Mouse (Mus musculus) ES-Bruce4 (cell line): Measurements from ENCODE around the gene Fam228b. TPM values are rescaled to one million over a fixed set of nuclear protein-coding genes. Genes with fewer than 3 reads are reported as not detected.
"Not testable (repeated sequence)": the region's sequence is repeated elsewhere in the genome, so short reads cannot be mapped to it uniquely, and the experiment has no call there.

ENCODE experiments used
- H3K27ac ChIP-seq: 2 replicates; pipeline ENCODE4 v1.5.1; 2012; ENCODE audit warnings: low read length, inconsistent platforms; ENCODE audit not compliant: insufficient read depth
- H3K27me3 ChIP-seq: 2 replicates; pipeline ENCODE4 v1.6.1; 2012; ENCODE audit warnings: mild to moderate bottlenecking, low read length, inconsistent platforms; ENCODE audit not compliant: control insufficient read depth, poor library complexity, insufficient read depth, severe bottlenecking
- H3K36me3 ChIP-seq: 2 replicates; pipeline ENCODE4 v1.6.1; 2012; ENCODE audit warnings: inconsistent platforms, mild to moderate bottlenecking, low read length, moderate library complexity; ENCODE audit not compliant: control insufficient read depth, poor library complexity, insufficient read depth, severe bottlenecking
- H3K4me1 ChIP-seq: one replicate; pipeline ENCODE4 v1.8.1; 2011; ENCODE audit warnings: low read length; ENCODE audit not compliant: control insufficient read depth, insufficient read depth
- H3K4me3 ChIP-seq: 2 replicates; pipeline ENCODE4 v1.5.1; 2011; ENCODE audit warnings: low read depth, mild to moderate bottlenecking, low read length
- H3K9ac ChIP-seq: 2 replicates; pipeline ENCODE4 v1.6.1; 2012; ENCODE audit warnings: low read depth, mild to moderate bottlenecking, inconsistent platforms; ENCODE audit not compliant: poor library complexity, severe bottlenecking
- H3K9me3 ChIP-seq: replicated peaks from 2 replicates; pipeline ENCODE4 v1.6.1; 2012; ENCODE audit warnings: mild to moderate bottlenecking, low read length, inconsistent platforms; ENCODE audit not compliant: control insufficient read depth, poor library complexity, insufficient read depth, severe bottlenecking
- CTCF ChIP-seq: IDR thresholded peaks from one replicate; pipeline ENCODE4 v1.8.1; 2011; ENCODE audit warnings: low read depth, low read length
- EP300 ChIP-seq: IDR thresholded peaks from 2 replicates; pipeline ENCODE4 v1.6.1; 2011; ENCODE audit warnings: low read depth, low read length; ENCODE audit not compliant: insufficient read depth
- POLR2A ChIP-seq: IDR thresholded peaks from one replicate; pipeline ENCODE4 v1.8.1; 2011; ENCODE audit warnings: low read length; ENCODE audit not compliant: insufficient read depth
- polyA plus RNA-seq: library from polyadenylated mRNA; stranded (reverse); fragments of >200 nt; gene quantifications from 2 replicates; pipeline ENCODE4 v1.2.4, GENCODE M21; 2011; ENCODE audit warnings: low read depth; ENCODE audit not compliant: missing spikeins, insufficient read depth, insufficient read length

The Fam228b gene
- polyA plus RNA-seq, 1 experiment, result 4.7 TPM

DNA sequence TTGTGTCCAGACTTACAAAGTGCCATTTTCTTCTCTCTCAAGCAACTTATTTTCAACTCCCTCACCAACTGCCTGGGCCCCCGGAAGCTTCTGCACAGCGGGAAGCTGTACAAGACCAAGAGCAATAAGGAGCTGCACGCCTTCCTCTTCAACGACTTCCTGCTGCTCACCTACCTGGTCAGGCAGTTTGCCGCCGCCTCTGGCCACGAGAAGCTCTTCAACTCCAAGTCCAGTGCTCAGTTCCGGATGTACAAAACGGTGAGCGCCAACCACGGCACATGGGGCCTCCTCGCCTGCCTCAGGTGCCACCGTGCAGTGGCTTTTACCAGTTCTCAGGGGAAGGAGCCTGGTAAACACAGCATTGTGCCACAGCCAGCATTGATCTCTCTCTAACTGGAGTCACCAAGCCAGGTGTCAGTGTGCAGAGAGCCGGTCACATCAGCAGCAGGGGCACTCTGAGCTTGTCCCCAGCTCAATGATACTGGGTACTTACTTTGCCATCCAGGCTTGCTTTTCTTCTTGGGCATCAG lies 61.5 kb downstream of the Fam228b start:
- no peak overlapping the region for H3K27ac ChIP-seq
- no peak for TF ChIP-seq EP300
- TF ChIP-seq CTCF, result no peak
- TF ChIP-seq POLR2A, result no peak
- no peaks in the 10 kb centered on the region for H3K9me3 ChIP-seq
- no peak overlapping the region for H3K9ac ChIP-seq
- H3K4me3 ChIP-seq, result no peak overlapping the region
- no peaks in the 10 kb centered on the region; the same call in 1 of the 2 replicates for H3K36me3 ChIP-seq
- H3K27me3 ChIP-seq, result no peaks in the 10 kb centered on the region
- no peaks in the 10 kb centered on the region for H3K4me1 ChIP-seq

DNA sequence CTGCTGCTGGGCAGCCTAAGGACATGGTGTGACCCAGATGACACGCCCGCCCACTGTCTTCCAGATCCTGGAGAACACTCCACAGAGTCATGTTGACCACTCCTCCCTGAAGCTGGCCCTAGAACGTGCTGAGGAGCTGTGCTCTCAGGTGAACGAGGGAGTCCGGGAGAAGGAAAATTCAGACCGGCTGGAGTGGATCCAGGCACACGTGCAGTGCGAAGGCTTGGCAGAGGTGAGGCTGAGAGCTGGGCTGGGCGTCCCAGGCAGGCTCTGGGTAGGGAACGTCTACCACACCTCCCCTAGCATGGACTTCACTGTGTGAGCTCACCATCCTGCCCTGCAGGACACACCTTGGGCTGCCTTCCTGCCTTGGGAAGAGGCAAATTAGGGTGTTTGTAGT lies 62.2 kb downstream of the Fam228b start:
- no peak overlapping the region for H3K4me3 ChIP-seq
- no peaks in the 10 kb centered on the region for H3K27me3 ChIP-seq
- H3K9me3 ChIP-seq, result no peaks in the 10 kb centered on the region
- H3K4me1 ChIP-seq, result no peaks in the 10 kb centered on the region
- H3K36me3 ChIP-seq, result no peaks in the 10 kb centered on the region; the same call in 1 of the 2 replicates
- no peak overlapping the region for H3K9ac ChIP-seq
- no peak for TF ChIP-seq EP300
- TF ChIP-seq CTCF, result no peak
- TF ChIP-seq POLR2A, result no peak
- H3K27ac ChIP-seq, result no peak overlapping the region

DNA sequence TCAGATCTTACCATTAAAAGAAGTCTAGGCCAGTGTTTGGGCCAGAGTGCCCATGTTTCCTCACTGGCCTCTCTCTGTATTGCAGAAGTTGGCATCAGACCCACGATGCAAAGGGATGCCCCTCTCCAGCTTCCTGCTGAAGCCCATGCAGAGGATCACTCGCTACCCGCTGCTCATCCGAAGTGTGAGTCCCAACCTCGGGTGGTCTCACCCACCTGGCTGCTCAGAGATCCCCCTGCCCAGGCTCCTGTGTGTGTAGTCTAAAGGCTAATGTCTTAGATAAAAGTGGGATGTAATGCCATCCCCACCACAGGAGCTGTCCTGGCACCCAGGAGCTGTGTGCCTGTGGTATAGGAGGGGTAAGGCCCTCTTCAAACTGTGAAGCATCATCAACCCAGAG lies 62.9 kb downstream of the Fam228b start:
- Histone ChIP-seq H3K27me3 (no peaks in the 10 kb centered on the region), H3K4me1 (no peaks in the 10 kb centered on the region), H3K36me3 (no peaks in the 10 kb centered on the region; the same call in 1 of the 2 replicates), H3K9ac (no peak overlapping the region), H3K9me3 (no peaks in the 10 kb centered on the region), H3K4me3 (no peak overlapping the region), H3K27ac (no peak overlapping the region)
- TF ChIP-seq POLR2A, result no peak
- TF ChIP-seq CTCF, result no peak
- TF ChIP-seq EP300, result no peak

DNA sequence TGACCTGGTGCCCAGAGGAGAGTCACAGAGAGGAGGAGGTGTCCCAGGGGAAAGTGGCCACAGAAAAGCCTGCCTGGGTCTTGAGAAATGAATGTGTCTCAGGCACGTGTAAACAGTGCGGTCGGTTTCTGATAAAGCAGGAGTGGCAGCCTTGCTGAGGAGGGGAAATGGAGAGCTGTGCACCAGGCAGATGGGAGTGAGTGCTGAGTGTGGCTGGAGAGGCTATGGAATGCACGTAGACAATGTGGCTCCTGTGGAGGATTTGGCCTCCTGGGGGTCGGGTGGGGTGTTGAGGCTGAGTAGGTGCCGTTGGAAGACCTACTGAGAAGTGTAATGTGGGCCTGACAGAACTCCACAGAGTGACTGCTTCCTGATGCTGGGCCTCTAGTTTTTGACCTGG lies 63.4 kb downstream of the Fam228b start:
- H3K27ac ChIP-seq, H3K4me3 ChIP-seq, H3K9ac ChIP-seq, H3K4me1 ChIP-seq, H3K27me3 ChIP-seq, H3K36me3 ChIP-seq, H3K9me3 ChIP-seq: not testable (repeated sequence)

DNA sequence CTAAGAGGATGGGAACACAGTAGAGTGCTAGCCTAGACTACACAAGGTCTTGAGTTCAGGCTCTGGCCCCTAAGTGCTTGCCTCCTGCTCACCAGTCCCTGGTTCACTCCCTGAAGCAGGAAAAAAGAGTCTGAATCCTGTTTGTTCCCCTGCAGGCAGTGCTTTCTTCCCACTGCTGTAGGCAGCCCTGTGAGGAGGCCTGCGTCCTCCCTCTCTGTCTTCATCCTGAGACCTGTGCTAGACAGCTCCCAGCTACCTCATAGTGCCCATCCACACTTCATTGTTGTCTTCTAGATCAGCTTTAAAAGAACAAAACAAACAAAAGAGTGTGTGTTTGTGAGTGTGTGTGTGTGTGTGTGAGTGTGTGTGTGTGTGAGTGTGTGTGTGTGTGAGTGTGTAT lies 74.5 kb downstream of the Fam228b start:
- Histone ChIP-seq H3K27me3 (no peaks in the 10 kb centered on the region), H3K4me3 (no peak overlapping the region), H3K4me1 (no peaks in the 10 kb centered on the region), H3K27ac (no peak overlapping the region), H3K9me3 (no peaks in the 10 kb centered on the region), H3K36me3 (no peaks in the 10 kb centered on the region), H3K9ac (no peak overlapping the region)
- no peak for TF ChIP-seq EP300
- TF ChIP-seq POLR2A, result no peak
- TF ChIP-seq CTCF, result no peak

DNA sequence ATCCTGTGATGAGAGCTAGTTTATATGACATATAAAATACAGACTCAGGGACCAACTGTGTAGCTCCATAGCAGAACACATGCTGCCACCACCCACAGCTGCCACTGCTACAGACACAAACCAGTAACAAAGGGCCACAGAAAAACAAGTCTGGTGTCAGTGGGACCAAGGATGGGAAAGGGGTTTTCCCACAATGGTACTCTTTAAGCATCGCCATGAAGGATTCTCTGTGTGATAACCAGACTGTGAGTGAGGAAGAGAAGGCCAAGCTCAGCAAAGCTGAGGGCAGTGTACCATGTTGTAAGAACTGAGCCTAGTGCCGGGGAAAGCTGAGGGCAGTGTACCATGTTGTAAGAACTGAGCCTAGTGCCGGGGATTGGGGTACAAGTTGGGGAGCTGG lies 77.9 kb downstream of the Fam228b start:
- no peaks in the 10 kb centered on the region for H3K9me3 ChIP-seq
- H3K27me3 ChIP-seq, result no peaks in the 10 kb centered on the region
- no peak overlapping the region for H3K27ac ChIP-seq
- no peak for TF ChIP-seq EP300
- H3K4me1 ChIP-seq, result no peaks in the 10 kb centered on the region
- H3K9ac ChIP-seq, result no peak overlapping the region
- no peaks in the 10 kb centered on the region for H3K36me3 ChIP-seq
- H3K4me3 ChIP-seq, result no peak overlapping the region

Other genes with a start within 250 kb of the Fam228b start
- 35.3 and 40.8 TPM in 2 replicates for gene Itsn2, start 176.6 kb downstream of the Fam228b start, polyA plus RNA-seq
- not detected in 2 replicates for gene Gm3625, start 176.3 kb downstream of the Fam228b start, polyA plus RNA-seq
- gene Fam228a, start 30.8 kb downstream of the Fam228b start, polyA plus RNA-seq, result 1.3 TPM in 1 of 2 replicates, not detected in the other
- gene Pfn4, start 245 bp downstream of the Fam228b start, polyA plus RNA-seq, result 0.44 and 1.2 TPM in 2 replicates
- gene Sf3b6, start 48.3 kb upstream of the Fam228b start, polyA plus RNA-seq, result 183 and 208 TPM in 2 replicates
- 17.3 and 17.8 TPM in 2 replicates for gene Fkbp1b, start 72.3 kb upstream of the Fam228b start, polyA plus RNA-seq
- gene Wdcp, start 74.0 kb upstream of the Fam228b start, polyA plus RNA-seq, result 25.4 and 26.9 TPM in 2 replicates
- 2.2 and 3.1 TPM in 2 replicates for gene Mfsd2b, start 105.1 kb upstream of the Fam228b start, polyA plus RNA-seq
- 50.3 and 69.4 TPM in 2 replicates for gene Ubxn2a, start 138.4 kb upstream of the Fam228b start, polyA plus RNA-seq
- gene Atad2b, start 148.1 kb upstream of the Fam228b start, polyA plus RNA-seq, result 28.7 and 34.1 TPM in 2 replicates